ENCODE assay signal across 12 mouse cellular contexts in the genomic region with DNA sequence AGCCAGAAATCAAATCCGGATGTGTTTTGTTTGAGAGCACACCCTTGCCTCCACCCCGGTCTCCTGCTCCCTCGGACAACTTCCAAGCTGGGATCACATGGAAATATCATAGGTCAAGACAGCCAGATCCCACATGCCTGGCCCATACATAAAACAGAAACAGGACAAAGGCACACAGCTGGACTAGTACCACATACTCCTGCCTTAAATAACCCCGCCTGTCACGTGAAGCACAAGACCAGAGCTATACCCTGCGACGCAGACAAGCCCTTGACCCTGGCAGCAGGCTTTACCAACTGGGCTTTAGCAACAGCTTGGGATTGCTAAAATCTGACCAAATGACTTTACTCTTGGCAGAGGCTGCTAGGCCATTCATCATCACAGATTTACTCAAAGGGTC.
DNase-seq lines count a peak whose midpoint lies in the region; ATAC-seq and TF ChIP-seq lines count a peak whose summit lies in the region.
"Had no signal": no experiment of that assay in that cellular context is flagged by ENCODE, and none has a peak within 500 bp of the region (broad histone marks: within the 10 kb centered on the region; RNA-seq: fewer than 3 reads in every experiment).

No protein-coding gene starts in this region.

- peak; percentile 70 for ATAC-seq in lung, postnatal 0 days
- ATAC-seq: forebrain, postnatal 0 days had no signal

- no peaks in the 10 kb centered on the region for H3K79me2 ChIP-seq in heart, adult 2 months (replicated peaks; ENCODE audit: control insufficient read depth, insufficient read depth, low read length)

- no peaks in the 10 kb centered on the region for H3K36me3 ChIP-seq in lung, postnatal 0 days (ENCODE audit: insufficient read depth, low read length)
- peaks cover 3% of the 10 kb centered on the region for H3K36me3 ChIP-seq in heart, adult 2 months (ENCODE audit: control insufficient read depth, insufficient read depth, low read length)
- H3K36me3 ChIP-seq: hindbrain, embryonic 10.5 days; lung, embryonic 15.5 days had no signal

- WGBS in lung, postnatal 0 days = 59% methylated on average over 7 of the region's 7 CpGs
- 24% methylated on average over 7 of the region's 7 CpGs for WGBS in heart, adult 2 months

- H3K9ac ChIP-seq in lung, postnatal 0 days (replicated peaks; ENCODE audit: low read depth) = no peak overlapping the region
- no peak overlapping the region for H3K9ac ChIP-seq in heart, adult 2 months (ENCODE audit: low read depth, low read length)
- H3K9ac ChIP-seq: forebrain, postnatal 0 days; lung, embryonic 15.5 days had no signal

- no peak overlapping the region for H3K27ac ChIP-seq in lung, postnatal 0 days (ENCODE audit: low read length)
- H3K27ac ChIP-seq in heart, adult 2 months = peak overlapping the region; percentile 45
- H3K27ac ChIP-seq: hindbrain, embryonic 10.5 days; lung, embryonic 15.5 days had no signal

- no peak for TF ChIP-seq EP300 in lung, postnatal 0 days (IDR thresholded peaks at IDR 0.05)
- TF ChIP-seq EP300 in heart, adult 2 months (IDR thresholded peaks at IDR 0.05; ENCODE audit: insufficient read depth, low read depth, low read length) = peak; percentile 83; the same call in 1 of the 2 replicates

- no peaks in the 10 kb centered on the region for H3K9me3 ChIP-seq in lung, postnatal 0 days (ENCODE audit: low read length)
- H3K9me3 ChIP-seq: lung, embryonic 15.5 days had no signal

- no peak overlapping the region for H3K4me3 ChIP-seq in lung, postnatal 0 days (ENCODE audit: low read depth, low read length)
- no peak overlapping the region for H3K4me3 ChIP-seq in heart, adult 2 months
- H3K4me3 ChIP-seq: hindbrain, embryonic 10.5 days; lung, embryonic 15.5 days had no signal

- no peaks in the 10 kb centered on the region for H3K27me3 ChIP-seq in lung, postnatal 0 days (replicated peaks; ENCODE audit: insufficient read depth, low read length)
- H3K27me3 ChIP-seq in heart, adult 2 months (ENCODE audit: control insufficient read depth, insufficient read depth, low read length) = no peaks in the 10 kb centered on the region
- H3K27me3 ChIP-seq: lung, embryonic 15.5 days had no signal

- TF ChIP-seq CTCF in lung, postnatal 0 days (IDR thresholded peaks at IDR 0.05) = no peak
- no peak for TF ChIP-seq CTCF in heart, adult 2 months (IDR thresholded peaks at IDR 0.05)

- TF ChIP-seq POLR2A in heart, adult 2 months (IDR thresholded peaks at IDR 0.05; ENCODE audit: insufficient read depth, low read depth, low read length) = no peak

- no peaks in the 10 kb centered on the region; the same call in 1 of the 2 replicates for H3K4me1 ChIP-seq in lung, postnatal 0 days (ENCODE audit: insufficient read depth, low read depth, low read length)
- H3K4me1 ChIP-seq in heart, adult 2 months (ENCODE audit: control insufficient read depth, insufficient read depth, low read length) = peaks cover 9% of the 10 kb centered on the region

- no peak overlapping the region for H3K4me2 ChIP-seq in lung, postnatal 0 days (replicated peaks; ENCODE audit: low read depth, low read length)

- intact Hi-C loops in heart, adult 2 months (cut with DNase I) = loop anchor here (5.0 kb wide), 3 partner anchors 66 to 554 kb away; no protein-coding TSS in a partner anchor

- peak; percentile 68 for DNase-seq in lung, postnatal 0 days (ENCODE audit: low spot score)
- no peak for DNase-seq in lung, postnatal 25 days (ENCODE audit: low spot score)
- DNase-seq in heart, adult 2 months = peak; percentile 57 to 60
- DNase-seq in kidney, adult 8-10 months = peak; percentile 31 to 47
- peak; percentile 20 for DNase-seq in lung, postnatal 10 days
- DNase-seq in MN1 (ENCODE audit: low spot score) = no peak
- no peak for DNase-seq in left cerebral cortex, adult 8-10 months (ENCODE audit: low spot score in 2 of 2)
- DNase-seq in spleen, postnatal 4 days (ENCODE audit: low spot score in 2 of 2) = no peak
- DNase-seq: cerebellum, postnatal 36 days; forebrain, postnatal 0 days had no signal

Comparison
In these comparisons a context has a peak if more than half of its experiments do, and no peak if none do; other contexts are left out.
1. DNase-seq: peak in lung, postnatal 0 days (single experiment), heart, adult 2 months (2 of 2), kidney, adult 8-10 months (2 of 2) and lung, postnatal 10 days (single experiment); none in lung, postnatal 25 days (single experiment), MN1 (single experiment), left cerebral cortex, adult 8-10 months (0 of 2) and spleen, postnatal 4 days (0 of 2).